Mouse (Mus musculus) cerebellum, adult 2 months (tissue): ENCODE data around the gene Wdr44.

Source experiments
- CTCF ChIP-seq: fragments of 200-500 bp; IDR thresholded peaks from 2 replicates; pipeline ENCODE4 v1.5.1; 2011; ENCODE audit warnings: low read depth, mild to moderate bottlenecking, control low read depth, low read length, moderate library complexity, borderline replicate concordance; ENCODE audit not compliant: insufficient read depth
- POLR2A ChIP-seq: fragments of 200-500 bp; IDR thresholded peaks from 2 replicates; pipeline ENCODE4 v1.6.1; 2011; ENCODE audit warnings: low read length, control low read depth, borderline replicate concordance; ENCODE audit not compliant: insufficient read depth

DNA sequence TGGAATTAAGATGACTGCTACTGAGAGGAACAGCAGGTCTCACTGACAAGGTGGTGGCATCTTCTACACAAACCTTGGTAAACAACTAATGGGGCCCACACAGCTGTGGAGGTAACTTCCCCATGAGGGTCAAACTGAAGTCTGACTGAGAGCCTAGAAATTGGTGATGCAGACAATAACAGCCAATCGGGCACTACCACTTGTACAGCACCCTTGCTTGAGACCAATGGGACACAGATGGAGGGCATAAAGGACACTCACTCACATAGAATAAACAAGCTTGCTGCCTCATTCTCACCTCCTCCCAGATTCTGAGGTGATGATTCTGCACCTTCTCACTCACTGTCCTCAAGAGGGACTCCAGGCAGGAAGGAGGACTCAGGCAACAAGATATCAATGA lies 30.6 kb upstream of the Wdr44 start:
- TF ChIP-seq CTCF = no peak
- TF ChIP-seq POLR2A = no peak
